Mouse (Mus musculus) myocyte (in vitro differentiated cells): ENCODE measurements at regions not wholly inside any gene's neighbourhood (a gene's known extent, or its start where the extent isn't known, plus 50 kb on each side); places are given as distances from the start of the nearest gene placed in this dataset.

Source experiments
- CEBPB ChIP-seq: IDR thresholded peaks from 2 replicates; pipeline ENCODE4 v1.6.1; 2011; ENCODE audit warnings: mild to moderate bottlenecking, moderate library complexity; ENCODE audit not compliant: poor library complexity, insufficient read depth, severe bottlenecking
- E2F4 ChIP-seq: IDR thresholded peaks from one replicate; pipeline ENCODE4 v1.6.1; 2011; ENCODE audit warnings: mild to moderate bottlenecking, control low read depth, moderate library complexity; ENCODE audit not compliant: insufficient read depth
- MAX ChIP-seq: IDR thresholded peaks from one replicate; pipeline ENCODE4 v1.6.1; 2011; ENCODE audit warnings: low read depth, mild to moderate bottlenecking, control low read depth
- MYOD1 ChIP-seq, 3 experiments: IDR thresholded peaks; one replicate each; pipeline ENCODE4 v1.6.1; 2011; ENCODE audit warnings: control low read depth in 2 of 3, low read depth in 2 of 3, mild to moderate bottlenecking in 2 of 3, moderate library complexity in 1 of 3; ENCODE audit not compliant: insufficient read length in 2 of 3, control insufficient read depth in 1 of 3
- POLR2A ChIP-seq: IDR thresholded peaks from one replicate; pipeline ENCODE4 v1.6.1; 2011; ENCODE audit warnings: low read depth, mild to moderate bottlenecking, control low read depth, moderate library complexity; ENCODE audit not compliant: insufficient read length
- POLR2AphosphoS2 ChIP-seq: IDR thresholded peaks from one replicate; pipeline ENCODE4 v1.6.1; 2011; ENCODE audit warnings: low read depth, control low read depth; ENCODE audit not compliant: insufficient read length
- SRF ChIP-seq: IDR thresholded peaks from one replicate; pipeline ENCODE4 v1.6.1; 2011; ENCODE audit warnings: low read depth; ENCODE audit not compliant: control insufficient read depth, insufficient read length
- TCF12 ChIP-seq: IDR thresholded peaks from one replicate; pipeline ENCODE4 v1.6.1; 2011; ENCODE audit warnings: mild to moderate bottlenecking, control low read depth; ENCODE audit not compliant: poor library complexity, insufficient read depth, severe bottlenecking
- USF1 ChIP-seq: IDR thresholded peaks from one replicate; pipeline ENCODE4 v1.6.1; 2011; ENCODE audit warnings: low read depth, mild to moderate bottlenecking, control low read depth, moderate library complexity

DNA sequence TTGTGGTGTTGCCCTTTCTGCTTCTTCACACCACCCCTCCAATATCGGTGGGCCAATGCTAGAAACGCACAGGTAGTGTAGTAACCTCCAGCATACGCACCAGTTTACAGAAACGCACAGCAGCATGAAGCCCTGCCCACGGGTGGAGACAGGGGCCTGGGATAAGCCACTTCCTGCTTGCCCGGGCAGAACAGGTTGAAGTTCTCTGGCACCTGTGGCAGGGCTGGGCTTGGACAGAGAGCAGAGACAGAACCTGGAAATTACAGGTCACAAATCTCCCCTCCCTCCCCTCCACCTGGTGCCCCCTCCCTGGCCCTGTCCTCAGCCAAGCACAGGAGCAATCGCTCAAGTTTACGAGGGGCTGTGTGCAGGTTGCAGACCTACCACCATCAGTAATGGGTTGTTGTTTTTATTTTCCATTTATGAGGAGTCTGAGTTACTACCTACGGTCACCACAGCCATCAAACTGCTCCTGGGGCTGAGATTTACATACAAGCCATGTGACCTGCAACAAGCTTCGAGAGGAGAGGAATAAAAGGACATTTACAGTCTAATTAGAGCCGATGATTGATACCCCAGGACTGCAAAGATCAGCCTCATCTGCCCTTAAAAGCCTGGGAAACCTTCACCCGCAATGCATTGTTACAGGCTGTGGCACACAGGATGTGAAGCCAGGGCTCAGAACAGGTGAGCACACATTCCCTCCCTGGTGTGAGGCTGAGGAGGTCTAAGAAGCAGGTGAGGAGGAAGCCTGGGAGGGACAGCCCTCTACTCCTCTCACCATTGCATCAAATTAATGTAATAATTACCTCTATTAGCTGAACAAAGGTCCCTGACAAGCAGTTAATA, 93.2 kb downstream of the Gm826 start:
- TF ChIP-seq E2F4 (no peak), USF1 (no peak), POLR2A (no peak), MAX (no peak), TCF12 (no peak), CEBPB (no peak), POLR2AphosphoS2 (no peak), MYOD1 (IDR thresholded peaks at IDR 0.05; ENCODE audit: control insufficient read depth in 1 of 3, insufficient read length in 2 of 3, low read depth in 2 of 3) (no peak), SRF (no peak)
